Mouse (Mus musculus) thymus, adult 2 months (tissue): Measurements from ENCODE around the gene Ubr3.

ENCODE experiments used
- CTCF ChIP-seq: fragments of 200-500 bp; IDR thresholded peaks from 2 replicates; pipeline ENCODE4 v1.5.1; 2012; ENCODE audit warnings: mild to moderate bottlenecking, control low read depth, low read length, moderate library complexity, borderline replicate concordance; ENCODE audit not compliant: control insufficient read depth, poor library complexity, insufficient read depth; ENCODE audit errors: extremely low read depth
- POLR2A ChIP-seq: fragments of 200-500 bp; IDR thresholded peaks from 2 replicates; pipeline ENCODE4 v1.6.1; 2012; ENCODE audit warnings: mild to moderate bottlenecking, low read length, control low read depth, moderate library complexity; ENCODE audit not compliant: control insufficient read depth, poor library complexity, insufficient read depth; ENCODE audit errors: extremely low read depth

GRCm38 (mm10) chr2:70018236-70018635, 121.2 kb downstream of the Ubr3 start:
- TF ChIP-seq CTCF, result no peak
- no peak for TF ChIP-seq POLR2A
